Mouse (Mus musculus): ENCODE measurements at regions not wholly inside any gene's neighbourhood (a gene's known extent, or its start where the extent isn't known, plus 50 kb on each side); places are given as distances from the start of the nearest gene placed in this dataset.

- TF ChIP-seq POLR2A (IDR thresholded peaks at IDR 0.05; ENCODE audit: insufficient read depth, low read length) (no peak), CTCF (IDR thresholded peaks at IDR 0.05; ENCODE audit: low read depth, low read length) (no peak)
Measured at GRCm38 (mm10) chr16:92953936-92954654, 128.1 kb upstream of the Runx1 start.
